Mouse (Mus musculus) embryonic fibroblast, embryonic 13.5 days (primary cell): ENCODE measurements around the gene Nkain2.

Source experiments
- CTCF ChIP-seq: IDR thresholded peaks from 2 replicates; pipeline ENCODE4 v1.5.1; 2011; ENCODE audit warnings: mild to moderate bottlenecking, control low read depth, low read length, moderate library complexity, borderline replicate concordance; ENCODE audit not compliant: insufficient read depth
- POLR2A ChIP-seq: IDR thresholded peaks from 2 replicates; pipeline ENCODE4 v1.6.1; 2011; ENCODE audit warnings: low read depth, mild to moderate bottlenecking, control low read depth, low read length, moderate library complexity

- no peak for TF ChIP-seq CTCF
- no peak for TF ChIP-seq POLR2A
Observed at GRCm38 (mm10) chr10:32091354-32091753, 798.9 kb downstream of the Nkain2 start.
